Mouse (Mus musculus) erythroid progenitor cell, adult 5-6 weeks (primary cell): ENCODE data around the gene Hdgf. TPM values are rescaled to one million over a fixed set of nuclear protein-coding genes. Genes with fewer than 3 reads are reported as not detected.

ENCODE experiments used
- ATAC-seq: replicated peaks from 2 replicates; pipeline ENCODE4 v1.8.0; 2016; ENCODE audit warnings: moderate number of reproducible peaks, mild to moderate bottlenecking, moderate TSS enrichment, inconsistent platforms; ENCODE audit not compliant: poor library complexity, low FRiP score, severe bottlenecking
- total RNA-seq, 2 experiments: library from RNA; stranded (forward) in 1 of 2; stranded (reverse) in 1 of 2; fragments of 150-400 nt in 1 of 2; fragments of 186-747, 209-891 nt in 1 of 2; gene quantifications; 2 replicates each; pipeline versions ENCODE4 v1.2.3 to v1.2.4; 2015 to 2017; ENCODE audit warnings: low replicate concordance in 2 of 2

The Hdgf gene
- total RNA-seq, 2 experiments from 2014 or later: 255 to 393 TPM

GRCm38 (mm10) chr3:87943586-87943985 lies 37.5 kb downstream of the Hdgf start:
- ATAC-seq: no peak

DNA sequence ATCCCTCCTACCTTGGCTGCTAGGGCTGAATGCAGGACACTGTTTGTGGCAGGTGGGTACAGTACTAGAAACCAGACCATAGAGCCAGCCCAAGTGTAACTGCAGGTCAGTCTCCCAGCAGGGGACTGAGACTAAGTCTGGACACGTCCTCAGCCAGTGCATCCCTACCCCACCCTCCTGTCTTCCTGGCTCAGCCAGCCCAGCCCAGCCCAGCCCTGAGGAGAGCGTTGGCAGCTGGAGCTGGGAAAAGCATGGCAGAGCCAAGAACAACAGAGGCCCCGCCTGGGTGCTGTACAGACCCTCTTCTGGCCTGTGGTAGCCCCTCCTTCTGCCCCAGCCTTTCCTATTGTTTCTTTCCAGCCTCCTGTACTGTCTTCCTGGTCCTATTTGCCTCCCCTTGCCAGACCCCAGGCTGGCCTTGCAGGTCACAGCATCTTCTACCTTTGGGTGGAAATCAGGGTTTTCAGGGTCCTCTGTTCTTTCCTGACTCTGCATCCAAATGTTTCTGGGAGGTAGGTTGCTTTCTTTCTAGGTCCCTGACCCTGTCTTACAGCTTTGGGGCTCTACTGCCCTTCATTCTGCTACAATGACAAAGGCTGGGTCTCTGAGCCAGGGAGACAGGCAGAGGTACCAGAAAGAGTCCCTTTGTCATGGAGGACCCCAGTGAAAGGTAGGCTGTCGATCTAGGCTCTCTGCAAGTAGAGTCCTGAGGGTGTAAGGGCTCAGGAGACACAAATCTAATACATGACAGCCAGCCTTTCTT lies 38.9 kb downstream of the Hdgf start:
- ATAC-seq: no peak

DNA sequence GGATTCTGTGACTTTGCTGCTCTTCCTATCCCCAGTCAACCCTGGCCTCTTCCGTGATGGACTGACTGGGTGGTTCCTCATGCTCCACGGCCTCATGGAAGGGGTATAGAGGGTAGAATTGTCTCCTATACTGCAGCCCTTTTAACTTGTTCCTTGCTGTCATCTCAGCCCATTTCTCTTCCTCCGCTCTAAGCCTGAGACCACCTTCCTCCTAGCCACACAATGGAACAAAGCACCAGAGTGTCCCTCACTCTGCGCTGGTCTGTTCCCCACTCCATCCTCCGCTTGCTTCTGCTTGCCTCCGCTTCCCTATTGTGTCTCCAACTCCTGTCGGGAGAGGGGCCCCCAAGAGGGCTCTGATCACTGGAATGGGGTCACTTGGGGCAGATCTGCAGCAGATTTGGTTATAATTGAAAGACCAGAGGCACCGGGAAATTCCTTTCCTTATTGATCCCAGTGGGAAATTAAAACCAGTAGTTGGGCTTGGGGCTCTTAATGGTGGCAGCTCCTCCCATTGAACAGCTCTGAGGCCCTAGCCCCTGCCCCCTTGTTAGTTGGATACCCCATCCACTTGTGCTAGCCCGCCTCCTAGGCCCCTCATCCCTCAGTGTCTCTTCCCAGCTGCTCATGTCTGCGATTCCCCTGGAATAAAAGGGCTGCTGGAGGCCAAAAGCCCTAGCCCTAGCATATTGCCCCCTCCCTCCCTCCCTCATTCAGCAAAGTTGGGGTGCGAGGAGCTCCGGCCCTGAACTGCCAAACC lies 39.8 kb downstream of the Hdgf start:
- no peak for ATAC-seq

GRCm38 (mm10) chr3:87946541-87946860 lies 40.4 kb downstream of the Hdgf start:
- no peak for ATAC-seq

DNA sequence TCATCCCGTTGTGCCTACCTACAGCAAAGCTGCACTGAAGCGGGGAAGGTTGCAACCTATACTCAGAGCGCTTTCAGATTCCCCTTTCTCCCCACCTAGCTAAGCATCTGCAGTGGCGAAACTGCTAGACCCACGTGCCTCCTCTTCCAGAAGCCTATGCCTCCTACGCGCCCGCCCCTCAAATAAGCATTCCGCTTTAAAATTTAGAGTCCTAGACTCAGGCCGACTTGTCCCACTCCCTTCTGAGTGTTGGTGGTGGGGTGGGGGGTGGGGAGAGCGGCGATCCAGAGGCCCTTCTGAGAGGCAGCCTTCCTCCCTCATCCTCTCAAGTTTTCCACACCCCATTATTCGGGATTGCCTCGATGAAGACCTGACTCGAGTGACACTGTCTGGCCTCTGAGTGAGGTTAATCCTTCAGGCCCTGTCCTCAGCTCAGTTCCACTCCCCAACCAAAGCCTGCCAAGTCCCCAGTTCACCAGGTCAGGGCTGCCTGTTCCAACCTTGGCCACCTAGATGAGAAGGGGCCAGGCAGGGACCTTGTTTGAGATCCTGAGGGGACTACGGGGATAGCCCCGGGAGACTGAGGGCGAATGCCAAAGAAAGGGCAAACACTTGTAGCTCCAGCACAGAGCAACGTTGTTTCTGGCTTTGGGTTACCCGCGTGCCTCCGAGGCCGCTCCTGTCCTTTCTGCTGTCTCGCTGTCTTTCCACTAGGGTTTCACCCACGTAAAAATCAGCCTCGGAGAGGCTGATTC lies 41.1 kb downstream of the Hdgf start:
- ATAC-seq: no peak

- no peak for ATAC-seq
Observed at GRCm38 (mm10) chr3:87947811-87948199, 41.7 kb downstream of the Hdgf start.

- ATAC-seq: no peak
Observed at GRCm38 (mm10) chr3:87948378-87949265, 42.5 kb downstream of the Hdgf start, which contains the start of gene Crabp2. Gene Crabp2, plus strand, starts transcription at chr3:87948666.

DNA sequence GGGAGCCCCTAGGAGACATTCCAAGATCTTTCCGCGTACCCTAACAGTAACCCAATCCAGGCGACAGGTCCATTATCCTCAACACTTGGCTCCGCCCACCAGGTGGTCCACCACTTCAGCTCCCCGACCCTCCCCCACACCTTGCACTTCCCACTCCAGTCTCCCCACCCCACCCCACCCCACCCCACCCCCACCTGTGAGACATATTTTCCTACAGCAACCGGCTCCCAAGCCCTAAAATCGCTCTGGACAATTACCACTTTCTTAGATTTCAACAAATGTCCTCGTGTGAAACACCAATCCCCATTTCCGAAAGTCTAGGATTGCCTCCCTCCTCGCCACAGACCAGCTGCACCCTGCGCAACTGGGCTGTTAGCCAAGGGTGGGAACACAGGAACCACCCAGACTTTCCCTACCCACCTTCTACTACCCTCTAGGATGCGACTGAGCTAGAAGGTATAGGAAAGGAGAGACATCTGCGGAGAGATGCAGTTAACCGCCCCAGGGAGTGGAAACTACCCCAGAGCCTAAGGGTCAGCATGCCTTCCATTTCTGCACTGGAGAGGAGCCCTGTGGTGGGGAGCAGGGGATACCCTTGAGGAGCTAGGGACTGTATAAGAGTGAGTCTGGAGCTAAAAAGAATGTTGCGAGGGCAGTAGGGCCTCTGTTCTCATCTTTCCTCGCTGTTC lies 43.3 kb downstream of the Hdgf start:
- ATAC-seq: no peak

GRCm38 (mm10) chr3:87949955-87950515 lies 43.9 kb downstream of the Hdgf start:
- ATAC-seq: no peak

DNA sequence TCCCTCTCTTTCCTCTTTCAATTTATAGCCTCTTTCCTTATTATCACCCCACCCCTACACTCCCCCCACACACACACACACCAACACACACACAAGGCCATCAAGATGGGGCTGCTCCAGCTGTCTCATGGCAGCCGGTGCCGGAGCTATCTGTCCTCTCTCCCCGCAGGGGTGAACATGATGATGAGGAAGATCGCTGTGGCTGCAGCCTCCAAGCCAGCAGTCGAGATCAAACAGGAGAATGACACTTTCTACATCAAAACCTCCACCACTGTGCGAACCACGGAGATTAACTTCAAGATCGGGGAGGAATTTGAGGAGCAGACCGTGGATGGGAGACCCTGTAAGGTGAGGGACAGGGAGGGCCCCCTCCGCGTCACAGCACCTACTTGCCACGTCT lies 45.8 kb downstream of the Hdgf start:
- ATAC-seq: no peak

- no peak for ATAC-seq
Observed at GRCm38 (mm10) chr3:87952440-87952839, 46.3 kb downstream of the Hdgf start.

DNA sequence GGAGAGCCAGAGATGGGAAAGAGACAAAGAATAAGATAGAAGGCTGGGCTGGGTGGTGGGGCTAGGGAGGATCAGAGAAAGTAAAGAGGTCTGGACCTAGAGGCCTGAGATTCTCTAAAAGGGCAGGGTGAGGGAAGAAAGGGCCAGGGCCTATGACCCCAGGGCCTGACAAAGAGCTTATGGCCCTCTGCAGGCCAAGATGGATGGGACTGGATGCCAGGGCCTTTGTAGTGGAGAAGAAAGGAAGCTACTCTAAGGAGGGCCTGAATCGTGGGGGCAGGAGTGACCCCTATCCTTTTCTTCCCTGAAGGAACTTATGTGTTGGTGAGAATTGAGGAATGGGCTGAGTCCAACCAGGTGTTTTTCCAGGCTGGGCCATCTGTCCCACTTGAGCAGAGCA lies 51.9 kb downstream of the Hdgf start:
- ATAC-seq: no peak

GRCm38 (mm10) chr3:87958476-87958875 lies 52.4 kb downstream of the Hdgf start:
- no peak for ATAC-seq

- ATAC-seq: no peak
Observed at GRCm38 (mm10) chr3:87958967-87959366, 52.8 kb downstream of the Hdgf start.

- no peak for ATAC-seq
Observed at GRCm38 (mm10) chr3:87959371-87959770, 53.2 kb downstream of the Hdgf start.

- no peak for ATAC-seq
Observed at GRCm38 (mm10) chr3:87960191-87960585, 54.1 kb downstream of the Hdgf start.

DNA sequence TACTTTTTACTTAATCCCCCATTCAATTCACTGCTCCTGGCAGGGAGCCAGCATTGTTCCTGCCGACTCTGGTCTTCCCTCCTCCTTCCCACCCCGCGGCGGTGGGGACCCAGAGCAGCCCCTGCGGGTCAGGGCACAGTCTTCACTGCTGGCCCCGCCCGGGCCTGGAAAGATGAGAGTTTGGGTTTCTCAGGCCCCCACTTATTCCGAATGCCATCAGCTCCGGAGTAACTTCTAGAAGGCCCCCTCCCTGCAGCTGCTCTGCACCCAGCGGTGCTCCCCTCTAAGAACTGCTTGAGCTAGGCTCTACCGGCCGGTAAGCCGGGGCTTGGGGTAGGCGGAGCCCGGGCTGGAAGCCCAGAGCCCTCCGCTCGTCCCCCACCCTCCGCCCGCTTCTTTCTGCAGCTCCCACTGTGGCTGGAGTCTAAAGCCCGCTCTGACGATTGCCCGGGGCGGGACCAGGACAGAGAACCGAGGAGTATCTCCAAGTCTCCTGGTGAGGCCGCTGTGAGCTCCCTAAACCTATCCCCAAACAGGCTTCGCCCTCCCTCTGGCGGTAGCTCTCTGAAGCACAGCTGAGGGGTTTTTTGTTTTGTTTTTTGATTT lies 54.6 kb downstream of the Hdgf start:
- peak; percentile 82 for ATAC-seq
